Mouse (Mus musculus) forelimb bud, embryonic 11.5 days (tissue): ENCODE data around the gene Elobl.

Experiments used
- DNase-seq: peaks from one replicate; pipeline ENCODE4 v3.0.0-alpha.2; 2012; ENCODE audit warnings: low read depth, low spot score

Elobl gene

GRCm38 (mm10) chr11:88937886-88938285 is 28.8 kb downstream of the Elobl start:
- DNase-seq: no peak

DNA sequence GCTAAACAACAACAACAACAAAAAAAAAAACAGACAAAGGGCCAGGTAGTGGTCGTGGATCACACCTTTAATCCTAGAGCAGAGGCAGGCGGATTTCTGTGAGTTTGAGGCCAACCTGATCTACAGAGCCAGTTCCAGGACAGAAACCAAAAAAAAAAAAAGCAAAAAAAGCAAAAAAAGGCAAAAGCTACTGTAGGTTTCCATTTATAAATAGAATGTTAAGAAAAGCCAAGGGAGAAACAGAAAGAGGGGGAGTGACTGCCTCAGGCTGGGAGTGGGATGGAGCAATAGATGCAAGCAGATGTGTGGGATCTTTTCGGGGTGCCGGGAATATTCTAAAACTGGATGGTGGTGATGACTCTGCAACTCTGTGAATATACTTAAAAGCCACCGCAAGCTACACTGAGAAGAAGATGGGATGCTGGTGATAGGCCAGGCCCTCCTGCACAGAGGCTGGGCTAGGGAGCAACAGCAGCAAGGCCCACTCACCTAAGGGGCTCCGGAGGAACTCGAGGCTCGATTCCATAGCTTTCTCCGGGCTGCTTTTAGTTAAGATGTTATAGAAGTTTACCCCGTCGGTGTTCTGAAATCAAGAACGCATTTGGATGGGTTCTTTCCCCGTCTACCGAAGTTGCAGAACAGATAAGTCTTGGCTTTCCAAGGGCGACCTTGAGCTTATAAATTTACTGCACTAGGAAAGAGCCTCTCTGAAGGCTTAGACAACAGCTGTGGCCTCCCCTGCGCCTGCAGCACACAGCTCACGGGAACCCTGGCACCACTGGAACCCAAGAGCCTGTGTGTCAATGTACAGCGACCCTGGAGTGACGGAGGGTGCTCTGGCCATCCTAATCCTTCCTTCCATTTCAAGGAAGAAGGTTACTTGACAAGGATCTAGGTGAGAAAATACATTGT is 32.4 kb downstream of the Elobl start:
- no peak for DNase-seq

DNA sequence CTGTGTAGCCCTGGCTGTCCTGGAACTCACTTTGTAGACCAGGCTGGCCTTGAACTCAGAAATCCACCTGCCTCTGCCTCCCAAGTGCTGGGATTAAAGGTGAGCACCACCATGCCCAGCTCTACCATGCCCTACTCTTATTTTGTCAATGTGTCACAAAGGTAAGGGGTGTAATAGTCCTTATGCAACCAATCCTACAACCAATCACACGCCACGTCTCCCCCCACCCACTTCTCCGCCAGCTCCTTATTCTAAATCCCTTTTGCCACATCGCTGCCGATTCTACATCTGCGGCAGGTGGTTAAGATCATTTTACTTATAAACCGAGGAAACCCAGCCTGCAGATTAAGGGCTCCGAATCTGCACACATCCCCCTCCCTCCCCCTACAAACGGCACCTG is 33.7 kb downstream of the Elobl start:
- DNase-seq: no peak

DNA sequence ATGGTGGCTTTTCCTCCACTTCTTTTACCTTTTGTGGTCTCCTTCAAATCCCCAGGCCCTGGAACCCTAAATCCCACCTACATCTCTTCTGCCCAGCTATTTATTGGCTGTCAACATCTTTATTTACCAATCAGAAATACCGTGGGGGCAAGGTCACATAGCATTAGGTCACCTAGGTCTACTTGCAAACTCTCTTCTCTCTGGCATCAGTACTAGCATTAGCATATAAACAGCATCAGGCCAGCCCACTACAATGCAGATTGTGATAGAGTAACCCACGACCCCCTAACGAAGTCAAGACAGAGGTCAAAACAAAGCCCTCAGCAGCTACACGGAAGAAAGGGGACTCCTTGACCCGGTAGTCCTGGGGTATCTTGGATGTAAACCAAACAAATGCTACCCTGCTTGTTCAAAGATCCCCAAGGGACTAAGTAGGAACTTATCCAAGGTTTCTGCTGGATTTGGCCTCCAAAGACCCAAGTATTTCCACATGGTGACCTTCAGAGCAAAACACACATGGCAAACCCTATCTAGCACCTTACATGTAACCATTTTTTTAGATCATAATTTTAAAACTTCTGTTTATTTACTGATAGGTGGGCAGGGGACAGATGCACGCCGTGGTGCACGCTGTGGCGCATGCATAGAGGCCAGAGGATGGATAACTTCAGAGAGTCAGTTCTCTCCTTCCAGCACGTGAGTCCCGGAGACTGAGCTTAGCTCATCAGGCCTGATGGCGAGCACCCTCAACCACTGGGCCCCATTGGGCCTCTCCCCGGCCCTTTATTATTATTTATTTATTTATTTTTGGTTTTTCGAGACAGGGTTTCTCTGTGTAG is 34.8 kb downstream of the Elobl start:
- no peak for DNase-seq

- no peak for DNase-seq
Measured at GRCm38 (mm10) chr11:88926566-88926965, 40.2 kb downstream of the Elobl start.
